Mouse (Mus musculus): Measurements from ENCODE around the gene Lrrc4. TPM values are rescaled to one million over a fixed set of nuclear protein-coding genes. Genes with fewer than 3 reads are reported as not detected.

The Lrrc4 gene
- polyA plus RNA-seq, 1 experiment from 2014 or later: 7.0 TPM

Other genes starting within 250 kb of the Lrrc4 start
- gene Lep, start 228.5 kb upstream of the Lrrc4 start, polyA plus RNA-seq (2015; fragmentation: Nextera tagmentation; extraction: Ambion mirVana): not detected in 2 replicates